Mouse (Mus musculus) intestine, embryonic 15.5 days (tissue): ENCODE results near the gene Gm14190. TPM values are rescaled to one million over a fixed set of nuclear protein-coding genes. Genes with fewer than 3 reads are reported as not detected.
"Not testable (repeated sequence)": the region's sequence is repeated elsewhere in the genome, so short reads cannot be mapped to it uniquely, and the experiment has no call there.

Experiments
- ATAC-seq: fragments of 200-750 bp; cut with Nextera tagmentation; 2 replicates; pipeline ENCODE4 v1.8.0; 2017; ENCODE audit warnings: moderate TSS enrichment, moderate library complexity
- H3K27ac ChIP-seq: fragments of 300-500 bp; sonication (generic); 2 replicates; pipeline ENCODE4 v1.5.1; 2015; ENCODE audit warnings: mild to moderate bottlenecking, inconsistent platforms
- H3K27me3 ChIP-seq: fragments of 300-500 bp; sonication (generic); replicated peaks from 2 replicates; pipeline ENCODE4 v1.6.1; 2015; ENCODE audit warnings: inconsistent platforms
- H3K36me3 ChIP-seq: fragments of 300-500 bp; sonication (generic); 2 replicates; pipeline ENCODE4 v1.6.1; 2015; ENCODE audit warnings: inconsistent platforms
- H3K4me1 ChIP-seq: fragments of 300-500 bp; sonication (generic); replicated peaks from 2 replicates; pipeline ENCODE4 v1.6.1; 2015; ENCODE audit warnings: inconsistent platforms
- H3K4me2 ChIP-seq: fragments of 300-500 bp; sonication (generic); replicated peaks from 2 replicates; pipeline ENCODE4 v1.6.1; 2015; ENCODE audit warnings: mild to moderate bottlenecking, inconsistent platforms
- H3K4me3 ChIP-seq: fragments of 300-500 bp; sonication (generic); replicated peaks from 2 replicates; pipeline ENCODE4 v1.5.1; 2015; ENCODE audit warnings: inconsistent platforms
- H3K9ac ChIP-seq: fragments of 300-500 bp; sonication (generic); 2 replicates; pipeline ENCODE4 v1.6.1; 2015; ENCODE audit warnings: inconsistent platforms
- H3K9me3 ChIP-seq: fragments of 300-500 bp; sonication (generic); 2 replicates; pipeline ENCODE4 v1.6.1; 2016; ENCODE audit warnings: inconsistent platforms
- WGBS: fragments of 180-500 bp; shearing (Covaris S2); methylation state at CpG from one replicate; pipeline ENCODE4 v1.1.7; 2015; 5-methylcytosine and 5-hydroxymethylcytosine counted together
- polyA plus RNA-seq: library from polyadenylated mRNA; unstranded; fragments of >200 nt; fragmentation: Nextera tagmentation; extraction: Ambion mirVana; gene quantifications from 2 replicates; pipeline ENCODE4 v1.2.1, GENCODE M21; 2015

Gene Gm14190
- polyA plus RNA-seq = not detected in 2 replicates

- H3K27ac ChIP-seq = no peak within 1 kb of the TSS
- H3K4me1 ChIP-seq = no peaks in the 10 kb centered on the region
- no peaks in the 10 kb centered on the region for H3K9me3 ChIP-seq
- no peak within 1 kb of the TSS for H3K4me3 ChIP-seq
- no peaks in the 10 kb centered on the region for H3K27me3 ChIP-seq
- no peak within 1 kb of the TSS for H3K9ac ChIP-seq
- no peaks in the 10 kb centered on the region for H3K36me3 ChIP-seq
- 94% methylated on average over 1 of the region's 1 CpGs for WGBS
- no peak within 1 kb of the TSS for H3K4me2 ChIP-seq
- no peak for ATAC-seq
Observed at GRCm38 (mm10) chr11:99690463-99690862, at the start of gene Gm14190. Gene Gm14190, minus strand, starts transcription at chr11:99690740.

- no peak within 1 kb of the TSS for H3K4me3 ChIP-seq
- no peaks in the 10 kb centered on the region for H3K4me1 ChIP-seq
- 57% methylated on average over 2 of the region's 2 CpGs for WGBS
Observed at GRCm38 (mm10) chr11:99734190-99734589, 43.6 kb upstream of the Gm14190 start, which contains the start of gene Gm14180. Gene Gm14180, minus strand, starts transcription at chr11:99734290.

GRCm38 (mm10) chr11:99724061-99724460 lies 33.5 kb upstream of the Gm14190 start:
- Histone ChIP-seq H3K36me3 (no peaks in the 10 kb centered on the region), H3K4me3 (no peak overlapping the region), H3K4me2 (no peak overlapping the region), H3K4me1 (no peaks in the 10 kb centered on the region), H3K9me3 (no peaks in the 10 kb centered on the region), H3K27me3 (no peaks in the 10 kb centered on the region), H3K9ac (no peak overlapping the region), H3K27ac (no peak overlapping the region)
- ATAC-seq = no peak
- 78% methylated on average over 2 of the region's 2 CpGs for WGBS

More at GRCm38 (mm10) chr11:99734190-99734589, 43.6 kb upstream of the Gm14190 start, which contains the start of gene Gm14180:
- Histone ChIP-seq H3K27me3 (no peaks in the 10 kb centered on the region), H3K9me3 (no peaks in the 10 kb centered on the region), H3K36me3 (no peaks in the 10 kb centered on the region), H3K9ac (no peak within 1 kb of the TSS), H3K4me2 (no peak within 1 kb of the TSS), H3K27ac (no peak within 1 kb of the TSS)
- no peak for ATAC-seq

GRCm38 (mm10) chr11:99718759-99719158 lies 28.2 kb upstream of the Gm14190 start:
- ATAC-seq = no peak
- WGBS = 97% methylated on average over 1 of the region's 1 CpGs
- Histone ChIP-seq H3K27ac (no peak overlapping the region), H3K4me3 (no peak overlapping the region), H3K4me1 (no peaks in the 10 kb centered on the region), H3K27me3 (no peaks in the 10 kb centered on the region), H3K4me2 (no peak overlapping the region), H3K9me3 (no peaks in the 10 kb centered on the region), H3K9ac (no peak overlapping the region), H3K36me3 (no peaks in the 10 kb centered on the region)

- WGBS = 63% methylated on average over 1 of the region's 1 CpGs
- H3K4me1 ChIP-seq, H3K36me3 ChIP-seq, H3K4me3 ChIP-seq, H3K9me3 ChIP-seq, H3K4me2 ChIP-seq, ATAC-seq, H3K9ac ChIP-seq, H3K27me3 ChIP-seq, H3K27ac ChIP-seq: not testable (repeated sequence)
Observed at GRCm38 (mm10) chr11:99685235-99685634, 5.3 kb downstream of the Gm14190 start.

GRCm38 (mm10) chr11:99683481-99683880 lies 7.1 kb downstream of the Gm14190 start:
- 83% methylated on average over 2 of the region's 2 CpGs for WGBS
- ATAC-seq = no peak
- H3K4me3 ChIP-seq = no peak overlapping the region

GRCm38 (mm10) chr11:99665860-99666259 lies 24.7 kb downstream of the Gm14190 start, which contains the start of gene Krtap4-6:
Gene Krtap4-6, minus strand, starts transcription at chr11:99665960.
- ATAC-seq = no peak
- no peak within 1 kb of the TSS for H3K4me3 ChIP-seq
- H3K9ac ChIP-seq = no peak within 1 kb of the TSS
- H3K4me2 ChIP-seq = no peak within 1 kb of the TSS
- H3K9me3 ChIP-seq = no peaks in the 10 kb centered on the region
- no peaks in the 10 kb centered on the region for H3K36me3 ChIP-seq
- H3K27me3 ChIP-seq = no peaks in the 10 kb centered on the region
- H3K27ac ChIP-seq = no peak within 1 kb of the TSS
- H3K4me1 ChIP-seq = no peaks in the 10 kb centered on the region

More at GRCm38 (mm10) chr11:99683481-99683880, 7.1 kb downstream of the Gm14190 start:
- Histone ChIP-seq H3K4me1 (no peaks in the 10 kb centered on the region), H3K9ac (no peak overlapping the region), H3K36me3 (no peaks in the 10 kb centered on the region), H3K9me3 (no peaks in the 10 kb centered on the region), H3K27me3 (no peaks in the 10 kb centered on the region), H3K4me2 (no peak overlapping the region), H3K27ac (no peak overlapping the region)

- ATAC-seq = no peak
- Histone ChIP-seq H3K4me1 (no peaks in the 10 kb centered on the region), H3K36me3 (no peaks in the 10 kb centered on the region), H3K27me3 (no peaks in the 10 kb centered on the region), H3K4me2 (no peak overlapping the region), H3K27ac (no peak overlapping the region), H3K9ac (no peak overlapping the region), H3K4me3 (no peak overlapping the region), H3K9me3 (no peaks in the 10 kb centered on the region)
- 84% methylated on average over 10 of the region's 10 CpGs for WGBS
Observed at GRCm38 (mm10) chr11:99662802-99663201, 27.7 kb downstream of the Gm14190 start.

- H3K36me3 ChIP-seq = no peaks in the 10 kb centered on the region
- WGBS = 81% methylated on average over 4 of the region's 4 CpGs
- H3K9me3 ChIP-seq = no peaks in the 10 kb centered on the region
- ATAC-seq = no peak
- no peak overlapping the region for H3K9ac ChIP-seq
- no peak overlapping the region for H3K4me3 ChIP-seq
- no peak overlapping the region for H3K4me2 ChIP-seq
- no peaks in the 10 kb centered on the region for H3K4me1 ChIP-seq
- no peaks in the 10 kb centered on the region for H3K27me3 ChIP-seq
- no peak overlapping the region for H3K27ac ChIP-seq
Observed at GRCm38 (mm10) chr11:99659256-99659655, 31.3 kb downstream of the Gm14190 start.

GRCm38 (mm10) chr11:99658467-99659010 lies 32.0 kb downstream of the Gm14190 start, which contains the start of gene Gm11563:
Gene Gm11563, minus strand, starts transcription at chr11:99658960.
- WGBS = 64% methylated on average over 10 of the region's 10 CpGs
- not testable (repeated sequence) for ATAC-seq, H3K4me1 ChIP-seq, H3K27ac ChIP-seq, H3K36me3 ChIP-seq, H3K9ac ChIP-seq, H3K4me3 ChIP-seq, H3K27me3 ChIP-seq, H3K4me2 ChIP-seq, H3K9me3 ChIP-seq

GRCm38 (mm10) chr11:99657051-99657450 lies 33.5 kb downstream of the Gm14190 start:
- Histone ChIP-seq H3K4me2 (no peak overlapping the region), H3K27me3 (no peaks in the 10 kb centered on the region), H3K9ac (no peak overlapping the region), H3K4me1 (no peaks in the 10 kb centered on the region), H3K9me3 (no peaks in the 10 kb centered on the region), H3K36me3 (no peaks in the 10 kb centered on the region), H3K27ac (no peak overlapping the region), H3K4me3 (no peak overlapping the region)
- 48% methylated on average over 5 of the region's 5 CpGs for WGBS
- ATAC-seq = no peak

- WGBS = 74% methylated on average over 2 of the region's 2 CpGs
- H3K27me3 ChIP-seq = no peaks in the 10 kb centered on the region
- H3K4me1 ChIP-seq = no peaks in the 10 kb centered on the region
- H3K4me3 ChIP-seq = no peak within 1 kb of the TSS
- no peaks in the 10 kb centered on the region for H3K36me3 ChIP-seq
- H3K9ac ChIP-seq = no peak within 1 kb of the TSS
- no peak within 1 kb of the TSS for H3K27ac ChIP-seq
- H3K4me2 ChIP-seq = no peak within 1 kb of the TSS
- H3K9me3 ChIP-seq = no peaks in the 10 kb centered on the region
- ATAC-seq = no peak
Observed at GRCm38 (mm10) chr11:99650136-99650535, 40.4 kb downstream of the Gm14190 start, which contains the start of gene Gm11555. Gene Gm11555, minus strand, starts transcription at chr11:99650236.

GRCm38 (mm10) chr11:99646444-99646843 lies 44.1 kb downstream of the Gm14190 start:
- Histone ChIP-seq H3K9ac (no peak overlapping the region), H3K4me2 (no peak overlapping the region), H3K27me3 (no peaks in the 10 kb centered on the region), H3K4me3 (no peak overlapping the region), H3K27ac (no peak overlapping the region), H3K36me3 (no peaks in the 10 kb centered on the region), H3K4me1 (no peaks in the 10 kb centered on the region), H3K9me3 (no peaks in the 10 kb centered on the region)
- 89% methylated on average over 15 of the region's 15 CpGs for WGBS
- ATAC-seq = no peak
